Mouse (Mus musculus) adipocyte (in vitro differentiated cells): ENCODE results near the gene Sgsm3.
"Not testable (repeated sequence)": the region's sequence is repeated elsewhere in the genome, so short reads cannot be mapped to it uniquely, and the experiment has no call there.

Source experiments
- DNase-seq: peaks from one replicate; pipeline ENCODE4 v3.0.0-alpha.2; 2016; ENCODE audit warnings: low spot score

Sgsm3 gene

GRCm38 (mm10) chr15:80977620-80978334 lies at the start of gene Sgsm3:
TSS of gene Sgsm3 (plus strand) at chr15:80977765.
- peak; percentile 68 for DNase-seq

- DNase-seq = no peak
Observed at GRCm38 (mm10) chr15:80928811-80929355, 48.7 kb upstream of the Sgsm3 start.

- DNase-seq = no peak
Observed at GRCm38 (mm10) chr15:80930048-80930571, 47.5 kb upstream of the Sgsm3 start.

- not testable (repeated sequence) for DNase-seq
Observed at GRCm38 (mm10) chr15:80930676-80931320, 46.8 kb upstream of the Sgsm3 start.

GRCm38 (mm10) chr15:80931345-80931960 lies 46.1 kb upstream of the Sgsm3 start:
- no peak for DNase-seq

- no peak for DNase-seq
Observed at GRCm38 (mm10) chr15:80934841-80935240, 42.7 kb upstream of the Sgsm3 start.

- no peak for DNase-seq
Observed at GRCm38 (mm10) chr15:80936686-80937085, 40.9 kb upstream of the Sgsm3 start.

- no peak for DNase-seq
Observed at GRCm38 (mm10) chr15:80938615-80939014, 39.0 kb upstream of the Sgsm3 start.

GRCm38 (mm10) chr15:80939401-80939800 lies 38.2 kb upstream of the Sgsm3 start:
- no peak for DNase-seq

GRCm38 (mm10) chr15:80941468-80942040 lies 36.0 kb upstream of the Sgsm3 start:
- no peak for DNase-seq

GRCm38 (mm10) chr15:80945851-80946250 lies 31.7 kb upstream of the Sgsm3 start:
- DNase-seq = peak; percentile 30

- DNase-seq = peak; percentile 88
Observed at GRCm38 (mm10) chr15:80948145-80949135, 29.1 kb upstream of the Sgsm3 start, which contains the start of gene Adsl. TSS of gene Adsl (plus strand) at chr15:80948490.

- no peak for DNase-seq
Observed at GRCm38 (mm10) chr15:80949431-80949830, 28.1 kb upstream of the Sgsm3 start.

- no peak for DNase-seq
Observed at GRCm38 (mm10) chr15:80950055-80950454, 27.5 kb upstream of the Sgsm3 start.

- DNase-seq = no peak
Observed at GRCm38 (mm10) chr15:80953971-80954370, 23.6 kb upstream of the Sgsm3 start.

- no peak for DNase-seq
Observed at GRCm38 (mm10) chr15:80954861-80955260, 22.7 kb upstream of the Sgsm3 start.

GRCm38 (mm10) chr15:80955836-80956438 lies 21.6 kb upstream of the Sgsm3 start:
- no peak for DNase-seq

- no peak for DNase-seq
Observed at GRCm38 (mm10) chr15:80969371-80969770, 8.2 kb upstream of the Sgsm3 start.

- no peak for DNase-seq
Observed at GRCm38 (mm10) chr15:80974311-80974710, 3.3 kb upstream of the Sgsm3 start.

- DNase-seq = no peak
Observed at GRCm38 (mm10) chr15:80975666-80976065, 1.9 kb upstream of the Sgsm3 start.

GRCm38 (mm10) chr15:80979611-80980010 lies 2.0 kb downstream of the Sgsm3 start:
- no peak for DNase-seq
